Mouse (Mus musculus) MEL (cell line): Measurements from ENCODE around the gene Pxmp4.

Experiments
- CTCF ChIP-seq, 3 experiments: IDR thresholded peaks in 2 of 3; conservative IDR thresholded peaks in 1 of 3; 2 replicates each; pipeline ENCODE4 v1.5.1; 2011 to 2012; ENCODE audit warnings: low read length in 3 of 3, low read depth in 2 of 3, mild to moderate bottlenecking in 2 of 3, improper control_type of control experiment in 1 of 3, inconsistent platforms in 1 of 3, mixed read lengths in 1 of 3, moderate library complexity in 1 of 3; ENCODE audit not compliant: control insufficient read depth in 1 of 3, insufficient read depth in 1 of 3, poor library complexity in 1 of 3, severe bottlenecking in 1 of 3
- E2F4 ChIP-seq: IDR thresholded peaks from 2 replicates; pipeline ENCODE4 v1.6.1; 2011; ENCODE audit warnings: low read depth, low read length, improper control_type of control experiment, borderline replicate concordance
- EP300 ChIP-seq, 2 experiments: IDR thresholded peaks; 2 replicates each; pipeline ENCODE4 v1.6.1; 2011; ENCODE audit warnings: improper control_type of control experiment in 2 of 2, low read length in 2 of 2, low read depth in 1 of 2, mild to moderate bottlenecking in 1 of 2
- ETS1 ChIP-seq: IDR thresholded peaks from 2 replicates; pipeline ENCODE4 v1.6.1; 2012; ENCODE audit warnings: low read depth, mild to moderate bottlenecking, inconsistent platforms, low read length, improper control_type of control experiment, moderate library complexity
- GATA1 ChIP-seq: IDR thresholded peaks from 2 replicates; pipeline ENCODE4 v1.6.1; 2011; ENCODE audit warnings: low read depth, low read length, improper control_type of control experiment
- HCFC1 ChIP-seq: IDR thresholded peaks from 2 replicates; pipeline ENCODE4 v1.6.1; 2012; ENCODE audit warnings: low read depth, mild to moderate bottlenecking, inconsistent platforms, low read length, improper control_type of control experiment, moderate library complexity
- MAFK ChIP-seq: IDR thresholded peaks from 2 replicates; pipeline ENCODE4 v1.6.1; 2011; ENCODE audit warnings: low read depth, mild to moderate bottlenecking, low read length, improper control_type of control experiment, borderline replicate concordance
- POLR2A ChIP-seq, 2 experiments: IDR thresholded peaks; 2 replicates each; pipeline ENCODE4 v1.6.1; 2011 to 2012; ENCODE audit warnings: low read length in 2 of 2, mild to moderate bottlenecking in 2 of 2, control low read depth in 1 of 2, improper control_type of control experiment in 1 of 2, low read depth in 1 of 2, moderate library complexity in 1 of 2; ENCODE audit not compliant: control insufficient read depth in 1 of 2, insufficient read depth in 1 of 2, poor library complexity in 1 of 2
- SMC3 ChIP-seq: IDR thresholded peaks from 2 replicates; pipeline ENCODE4 v1.6.1; 2011; ENCODE audit warnings: low read depth, low read length, improper control_type of control experiment
- USF1 ChIP-seq: IDR thresholded peaks from 2 replicates; pipeline ENCODE4 v1.6.1; 2014; ENCODE audit warnings: low read depth, mild to moderate bottlenecking, inconsistent platforms, low read length, improper control_type of control experiment, moderate library complexity
- ZMIZ1 ChIP-seq: IDR thresholded peaks from 2 replicates; pipeline ENCODE4 v1.6.1; 2012; ENCODE audit warnings: low read depth, mild to moderate bottlenecking, inconsistent platforms, low read length, improper control_type of control experiment, moderate library complexity
- ZNF384 ChIP-seq: IDR thresholded peaks from 2 replicates; pipeline ENCODE4 v1.6.1; 2012; ENCODE audit warnings: low read depth, mild to moderate bottlenecking, inconsistent platforms, low read length, improper control_type of control experiment

- TF ChIP-seq HCFC1 (no peak), ETS1 (no peak), E2F4 (no peak), SMC3 (no peak), CTCF (IDR thresholded peaks at IDR 0.05 in 2 of 3, conservative IDR thresholded peaks at IDR 0.05 in 1 of 3; ENCODE audit: control insufficient read depth in 1 of 3, insufficient read depth in 1 of 3, low read depth in 2 of 3, low read length in 3 of 3, poor library complexity in 1 of 3, severe bottlenecking in 1 of 3) (no peak), POLR2A (IDR thresholded peaks at IDR 0.05; ENCODE audit: control insufficient read depth in 1 of 2, insufficient read depth in 1 of 2, low read depth in 1 of 2, low read length in 2 of 2, poor library complexity in 1 of 2) (no peak), MAFK (no peak), USF1 (no peak), EP300 (IDR thresholded peaks at IDR 0.05; ENCODE audit: low read depth in 1 of 2, low read length in 2 of 2) (no peak), ZMIZ1 (no peak), ZNF384 (no peak), GATA1 (no peak)
Measured at GRCm38 (mm10) chr2:154549886-154550189, 53.7 kb downstream of the Pxmp4 start.
